Comparison of ENCODE assay signal across 8 mouse cellular contexts in genomic region chr2:25372644-25373391, GRCm38 (mm10). TPM values are rescaled to one million over a fixed set of nuclear protein-coding genes. Genes with fewer than 3 reads are reported as not detected.
A peak's percentile ranks its signal among the peaks of the same experiment; 100 is the strongest.
DNase-seq lines count a peak whose midpoint lies in the region; ATAC-seq and TF ChIP-seq lines count a peak whose summit lies in the region.

No protein-coding gene starts in this region.

- no peak for TF ChIP-seq POLR2A in liver, adult 2 months (IDR thresholded peaks at IDR 0.05; ENCODE audit: extremely low read depth, insufficient read depth, low read length)
- no peak for TF ChIP-seq POLR2A in small intestine, adult 2 months (IDR thresholded peaks at IDR 0.05; ENCODE audit: low read depth, low read length)

- no peak for TF ChIP-seq CTCF in lung, postnatal 0 days (IDR thresholded peaks at IDR 0.05)
- no peak for TF ChIP-seq CTCF in liver, adult 2 months (IDR thresholded peaks at IDR 0.05; ENCODE audit: low read depth, low read length)
- TF ChIP-seq CTCF in small intestine, adult 2 months (IDR thresholded peaks at IDR 0.05; ENCODE audit: extremely low read depth, insufficient read length, insufficient replicate concordance, low read depth, low read length): no peak

- 4% methylated on average over 42 of the region's 42 CpGs for WGBS in lung, postnatal 0 days
- 1% methylated on average over 42 of the region's 42 CpGs for WGBS in forebrain, embryonic 11.5 days
- WGBS in liver, adult 2 months: 10% methylated on average over 42 of the region's 42 CpGs
- WGBS in small intestine, adult 2 months: 1% methylated on average over 42 of the region's 42 CpGs

- peak overlapping the region; percentile 54 for H3K4me3 ChIP-seq in lung, postnatal 0 days (ENCODE audit: low read depth, low read length)
- H3K4me3 ChIP-seq in forebrain, embryonic 11.5 days (ENCODE audit: low read depth, low read length): peak overlapping the region; percentile 83
- H3K4me3 ChIP-seq in liver, adult 2 months (ENCODE audit: insufficient read depth, low read depth, low read length): peak overlapping the region; percentile 62
- H3K4me3 ChIP-seq in small intestine, adult 2 months (ENCODE audit: low read depth, low read length): peak overlapping the region; percentile 83

- H3K27ac ChIP-seq in lung, postnatal 0 days (ENCODE audit: low read length): no peak overlapping the region
- peak overlapping the region; percentile 53; the same call in 1 of the 2 replicates for H3K27ac ChIP-seq in forebrain, embryonic 11.5 days (ENCODE audit: low read depth, low read length)
- no peak overlapping the region for H3K27ac ChIP-seq in liver, adult 2 months (replicated peaks; ENCODE audit: insufficient read depth, low read depth, low read length)
- H3K27ac ChIP-seq in small intestine, adult 2 months (ENCODE audit: insufficient read depth, low read depth, low read length): no peak overlapping the region

- TF ChIP-seq EP300 in lung, postnatal 0 days (IDR thresholded peaks at IDR 0.05): no peak

- H3K4me1 ChIP-seq in lung, postnatal 0 days (ENCODE audit: insufficient read depth, low read depth, low read length): peaks cover 19% of the 10 kb centered on the region
- peaks cover 19% of the 10 kb centered on the region for H3K4me1 ChIP-seq in forebrain, embryonic 11.5 days (replicated peaks; ENCODE audit: control insufficient read depth, insufficient read depth, low read length)
- H3K4me1 ChIP-seq in liver, adult 2 months (ENCODE audit: control insufficient read depth, insufficient read depth, low read length): peaks cover 5% of the 10 kb centered on the region; the same call in 1 of the 2 replicates
- H3K4me1 ChIP-seq in small intestine, adult 2 months (ENCODE audit: control insufficient read depth, insufficient read depth, insufficient read length, low read length): peaks cover 25% of the 10 kb centered on the region

- ATAC-seq in lung, postnatal 0 days: no peak; the same call in 1 of the 2 replicates
- ATAC-seq in forebrain, embryonic 11.5 days (replicated peaks; ENCODE audit: low FRiP score): peak; percentile 22

- no peaks in the 10 kb centered on the region for H3K79me2 ChIP-seq in liver, adult 2 months (ENCODE audit: control insufficient read depth, insufficient read depth, low read length)

- H3K36me3 ChIP-seq in lung, postnatal 0 days (ENCODE audit: insufficient read depth, low read length): no peaks in the 10 kb centered on the region
- peaks cover 7% of the 10 kb centered on the region; the same call in 1 of the 2 replicates for H3K36me3 ChIP-seq in forebrain, embryonic 11.5 days (ENCODE audit: control insufficient read depth, insufficient read depth, low read length)
- H3K36me3 ChIP-seq in liver, adult 2 months (ENCODE audit: control insufficient read depth, insufficient read depth, low read length): no peaks in the 10 kb centered on the region
- no peaks in the 10 kb centered on the region for H3K36me3 ChIP-seq in small intestine, adult 2 months (ENCODE audit: control insufficient read depth, insufficient read depth, low read length)

- H3K27me3 ChIP-seq in lung, postnatal 0 days (replicated peaks; ENCODE audit: insufficient read depth, low read length): no peaks in the 10 kb centered on the region
- H3K27me3 ChIP-seq in forebrain, embryonic 11.5 days (ENCODE audit: control insufficient read depth, insufficient read depth, low read length): no peaks in the 10 kb centered on the region
- peaks cover 8% of the 10 kb centered on the region for H3K27me3 ChIP-seq in liver, adult 2 months (ENCODE audit: control insufficient read depth, insufficient read depth, low read length)
- no peaks in the 10 kb centered on the region for H3K27me3 ChIP-seq in small intestine, adult 2 months (ENCODE audit: control insufficient read depth, insufficient read depth, low read length)

- H3K4me2 ChIP-seq in lung, postnatal 0 days (replicated peaks; ENCODE audit: low read depth, low read length): peak overlapping the region; percentile 100
- peak overlapping the region; percentile 96 for H3K4me2 ChIP-seq in forebrain, embryonic 11.5 days (ENCODE audit: low read depth, low read length, severe bottlenecking)

- no peak overlapping the region; the same call in 1 of the 2 replicates for H3K9ac ChIP-seq in lung, postnatal 0 days (replicated peaks; ENCODE audit: low read depth)
- peak overlapping the region; percentile 90 for H3K9ac ChIP-seq in forebrain, embryonic 11.5 days (ENCODE audit: low read length)
- peak overlapping the region; percentile 43 for H3K9ac ChIP-seq in liver, adult 2 months (ENCODE audit: low read depth, low read length)

- DNase-seq in lung, postnatal 0 days (ENCODE audit: low spot score): no peak
- DNase-seq in lung, postnatal 14 days: no peak
- peak; percentile 72 for DNase-seq in forebrain, embryonic 11.5 days (ENCODE audit: low spot score)
- no peak for DNase-seq in liver, adult 2 months (ENCODE audit: extremely low read depth, low read depth, low spot score)
- DNase-seq in cerebellum, postnatal 25 days: no peak
- no peak for DNase-seq in right cerebral cortex, adult 18-20 months
- no peak for DNase-seq in thymus, postnatal 4 days

- no peaks in the 10 kb centered on the region for H3K9me3 ChIP-seq in lung, postnatal 0 days (ENCODE audit: low read length)
- H3K9me3 ChIP-seq in forebrain, embryonic 11.5 days (ENCODE audit: control insufficient read depth, low read length): no peaks in the 10 kb centered on the region

RNA-seq across cellular contexts. Expression of gene Sapcd2, which starts 0.7 kb away (rescaled TPM):
- polyA plus RNA-seq in lung, postnatal 0 days (2015; fragmentation: Nextera tagmentation; extraction: Ambion mirVana): 2.2 and 2.4 TPM in 2 replicates
- 79.0 and 85.0 TPM in 2 replicates for polyA plus RNA-seq in forebrain, embryonic 11.5 days (2014; fragmentation: Nextera tagmentation; extraction: Ambion mirVana)
- total RNA-seq in liver, adult 2 months (2014; rRNA removed): 0.47 TPM in 1 of 2 replicates, not detected in the other
- polyA plus RNA-seq in liver, adult 2 months (2012; rRNA removed): not detected in 2 replicates
- 15.4 and 28.8 TPM in 2 replicates for polyA plus RNA-seq in small intestine, adult 2 months (2012; rRNA removed)

RNA-seq across cellular contexts. Expression of gene Uap1l1, which starts 7.3 kb away (rescaled TPM):
- polyA plus RNA-seq in lung, postnatal 0 days (2015; fragmentation: Nextera tagmentation; extraction: Ambion mirVana): 74.4 and 75.5 TPM in 2 replicates
- 3.1 and 5.4 TPM in 2 replicates for polyA plus RNA-seq in forebrain, embryonic 11.5 days (2014; fragmentation: Nextera tagmentation; extraction: Ambion mirVana)
- total RNA-seq in liver, adult 2 months (2014; rRNA removed): 3.3 and 5.4 TPM in 2 replicates
- 3.0 and 8.1 TPM in 2 replicates for polyA plus RNA-seq in liver, adult 2 months (2012; rRNA removed)
- 130 and 360 TPM in 2 replicates for polyA plus RNA-seq in small intestine, adult 2 months (2012; rRNA removed)

RNA-seq across cellular contexts. Expression of gene Dpp7, which starts 16.7 kb away (rescaled TPM):
- polyA plus RNA-seq in lung, postnatal 0 days (2015; fragmentation: Nextera tagmentation; extraction: Ambion mirVana): 10.5 and 11.1 TPM in 2 replicates
- 20.1 and 20.5 TPM in 2 replicates for polyA plus RNA-seq in forebrain, embryonic 11.5 days (2014; fragmentation: Nextera tagmentation; extraction: Ambion mirVana)
- total RNA-seq in liver, adult 2 months (2014; rRNA removed): 26.9 and 30.1 TPM in 2 replicates
- 28.6 and 45.1 TPM in 2 replicates for polyA plus RNA-seq in liver, adult 2 months (2012; rRNA removed)
- 12.5 and 24.4 TPM in 2 replicates for polyA plus RNA-seq in small intestine, adult 2 months (2012; rRNA removed)

RNA-seq across cellular contexts. Expression of gene Entpd2, which starts 22.9 kb away (rescaled TPM):
- 2.6 and 2.8 TPM in 2 replicates for polyA plus RNA-seq in lung, postnatal 0 days (2015; fragmentation: Nextera tagmentation; extraction: Ambion mirVana)
- 0.23 TPM in 1 of 2 replicates, not detected in the other for polyA plus RNA-seq in forebrain, embryonic 11.5 days (2014; fragmentation: Nextera tagmentation; extraction: Ambion mirVana)
- total RNA-seq in liver, adult 2 months (2014; rRNA removed): 0.87 and 0.92 TPM in 2 replicates
- 5.6 and 9.7 TPM in 2 replicates for polyA plus RNA-seq in liver, adult 2 months (2012; rRNA removed)
- polyA plus RNA-seq in small intestine, adult 2 months (2012; rRNA removed): 25.8 and 50.7 TPM in 2 replicates

RNA-seq across cellular contexts. Expression of gene Npdc1, which starts 26.3 kb away (rescaled TPM):
- 42.7 and 45.3 TPM in 2 replicates for polyA plus RNA-seq in lung, postnatal 0 days (2015; fragmentation: Nextera tagmentation; extraction: Ambion mirVana)
- 120 and 128 TPM in 2 replicates for polyA plus RNA-seq in forebrain, embryonic 11.5 days (2014; fragmentation: Nextera tagmentation; extraction: Ambion mirVana)
- total RNA-seq in liver, adult 2 months (2014; rRNA removed): 1.7 and 3.6 TPM in 2 replicates
- 8.4 and 8.9 TPM in 2 replicates for polyA plus RNA-seq in liver, adult 2 months (2012; rRNA removed)
- 103 and 117 TPM in 2 replicates for polyA plus RNA-seq in small intestine, adult 2 months (2012; rRNA removed)
